Mouse (Mus musculus): ENCODE measurements around the gene Crip2. TPM values are rescaled to one million over a fixed set of nuclear protein-coding genes. Genes with fewer than 3 reads are reported as not detected.

Crip2 gene
- polyA plus RNA-seq, 1 experiment from 2014 or later, result 130 TPM

DNA sequence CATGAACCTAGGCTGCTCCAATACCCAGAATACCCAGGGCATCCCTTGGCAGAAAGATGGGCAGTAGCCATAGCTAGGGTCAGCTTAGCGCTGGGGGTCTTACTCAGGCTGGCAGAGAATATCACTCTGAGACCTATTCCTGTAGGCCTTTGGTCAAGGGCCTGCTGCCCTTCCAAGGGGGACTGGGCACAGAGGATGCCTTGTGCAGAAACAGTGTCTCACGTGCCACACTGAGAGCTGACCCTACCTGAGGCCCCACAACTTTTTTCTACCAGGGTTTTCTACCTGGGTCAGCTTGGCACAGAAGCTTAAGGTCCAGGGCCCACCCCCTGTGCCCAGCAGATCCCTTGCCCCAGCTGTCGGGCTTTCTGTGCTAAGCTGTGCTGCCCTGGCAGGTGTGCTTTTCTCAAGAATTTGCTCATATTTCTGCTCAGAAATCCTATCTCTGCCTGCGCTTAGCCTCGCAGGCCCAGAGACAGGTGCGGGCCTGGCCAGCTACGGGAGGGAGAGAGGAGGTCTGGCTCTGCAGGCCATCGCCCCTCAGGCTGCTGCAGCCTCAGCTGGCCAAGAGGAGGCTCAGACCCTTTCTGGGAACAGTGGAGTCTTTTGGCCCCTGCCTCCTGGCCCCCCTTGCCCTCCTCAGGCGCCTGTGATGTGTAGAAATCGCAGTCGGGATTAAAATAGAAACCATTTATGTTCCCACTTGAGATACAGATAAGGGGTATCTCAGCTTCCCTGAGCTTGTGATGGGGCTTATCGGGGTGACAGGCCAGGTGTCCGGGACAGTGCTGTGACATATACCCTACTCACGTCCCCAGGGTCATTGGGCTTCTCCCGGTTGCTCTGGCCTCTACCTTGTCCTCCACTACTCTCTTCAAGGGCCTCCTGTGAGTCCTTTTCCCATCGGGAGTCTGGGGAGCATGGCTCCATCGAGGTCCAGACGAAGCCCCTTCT is 2.5 kb upstream of the Crip2 start:
- Histone ChIP-seq H3K36me3 (ENCODE audit: control insufficient read depth, insufficient read depth, low read length) (peaks cover 41% of the 10 kb centered on the region), H3K9ac (ENCODE audit: low read depth, low read length) (no peak overlapping the region), H3K4me2 (ENCODE audit: low read depth, low read length) (no peak overlapping the region), H3K4me1 (ENCODE audit: control insufficient read depth, insufficient read depth, low read length) (peaks cover 48% of the 10 kb centered on the region), H3K4me3 (ENCODE audit: low read length) (no peak overlapping the region), H3K27me3 (replicated peaks; ENCODE audit: control insufficient read depth, insufficient read depth, low read length) (peaks cover 18% of the 10 kb centered on the region), H3K9me3 (ENCODE audit: control insufficient read depth, low read length) (no peaks in the 10 kb centered on the region), H3K27ac (ENCODE audit: low read length) (no peak overlapping the region)
- ATAC-seq, result no peak
- WGBS, result 87% methylated on average over 18 of the region's 18 CpGs

- WGBS, result 74% methylated on average over 6 of the region's 6 CpGs
- no peak overlapping the region for H3K27ac ChIP-seq (ENCODE audit: low read length)
- peaks cover 36% of the 10 kb centered on the region for H3K36me3 ChIP-seq (ENCODE audit: control insufficient read depth, insufficient read depth, low read length)
- ATAC-seq, result no peak
- H3K4me1 ChIP-seq (ENCODE audit: control insufficient read depth, insufficient read depth, low read length), result peaks cover 49% of the 10 kb centered on the region
- no peaks in the 10 kb centered on the region for H3K9me3 ChIP-seq (ENCODE audit: control insufficient read depth, low read length)
- no peak overlapping the region for H3K4me2 ChIP-seq (ENCODE audit: low read depth, low read length)
- H3K4me3 ChIP-seq (ENCODE audit: low read length), result no peak overlapping the region
- peaks cover 21% of the 10 kb centered on the region for H3K27me3 ChIP-seq (replicated peaks; ENCODE audit: control insufficient read depth, insufficient read depth, low read length)
- no peak overlapping the region for H3K9ac ChIP-seq (ENCODE audit: low read depth, low read length)
Measured at GRCm38 (mm10) chr12:113138291-113138690, 1.7 kb upstream of the Crip2 start.

GRCm38 (mm10) chr12:113138901-113139864 is 853 bp upstream of the Crip2 start:
- peaks cover 45% of the 10 kb centered on the region for H3K4me1 ChIP-seq (ENCODE audit: control insufficient read depth, insufficient read depth, low read length)
- WGBS, result 42% methylated on average over 11 of the region's 11 CpGs
- no peaks in the 10 kb centered on the region for H3K9me3 ChIP-seq (ENCODE audit: control insufficient read depth, low read length)
- H3K4me3 ChIP-seq (ENCODE audit: low read length), result peak overlapping the region; percentile 63
- peak overlapping the region; percentile 94 for H3K4me2 ChIP-seq (ENCODE audit: low read depth, low read length)
- H3K36me3 ChIP-seq (ENCODE audit: control insufficient read depth, insufficient read depth, low read length), result peaks cover 32% of the 10 kb centered on the region
- ATAC-seq, result no peak
- 0 out of 2 replicates have a peak overlapping the region, but pooled peaks have one; percentile 16 for H3K27ac ChIP-seq (ENCODE audit: low read length)
- H3K27me3 ChIP-seq (replicated peaks; ENCODE audit: control insufficient read depth, insufficient read depth, low read length), result peaks cover 21% of the 10 kb centered on the region
- 0 out of 2 replicates have a peak overlapping the region, but pooled peaks have one; percentile 66 for H3K9ac ChIP-seq (ENCODE audit: low read depth, low read length)

GRCm38 (mm10) chr12:113140616-113141411 is 778 bp downstream of the Crip2 start:
- 3% methylated on average over 49 of the region's 49 CpGs for WGBS
- ATAC-seq, result peak; percentile 7
- H3K4me1 ChIP-seq (ENCODE audit: control insufficient read depth, insufficient read depth, low read length), result peaks cover 46% of the 10 kb centered on the region

GRCm38 (mm10) chr12:113141531-113141973 is 1.5 kb downstream of the Crip2 start:
- peak overlapping the region; percentile 54 for H3K27ac ChIP-seq (ENCODE audit: low read length)
- peaks cover 52% of the 10 kb centered on the region for H3K4me1 ChIP-seq (ENCODE audit: control insufficient read depth, insufficient read depth, low read length)
- 45% methylated on average over 8 of the region's 8 CpGs for WGBS

More at GRCm38 (mm10) chr12:113140616-113141411, 778 bp downstream of the Crip2 start:
- Histone ChIP-seq H3K27ac (ENCODE audit: low read length) (peak overlapping the region; percentile 54), H3K36me3 (ENCODE audit: control insufficient read depth, insufficient read depth, low read length) (peaks cover 18% of the 10 kb centered on the region), H3K9me3 (ENCODE audit: control insufficient read depth, low read length) (no peaks in the 10 kb centered on the region), H3K4me2 (ENCODE audit: low read depth, low read length) (peak overlapping the region; percentile 94), H3K27me3 (replicated peaks; ENCODE audit: control insufficient read depth, insufficient read depth, low read length) (peaks cover 21% of the 10 kb centered on the region), H3K4me3 (ENCODE audit: low read length) (peak overlapping the region; percentile 63), H3K9ac (ENCODE audit: low read depth, low read length) (peak overlapping the region; percentile 66)

GRCm38 (mm10) chr12:113142021-113142975 is 2.3 kb downstream of the Crip2 start:
- Histone ChIP-seq H3K4me2 (ENCODE audit: low read depth, low read length) (peak overlapping the region; percentile 94), H3K36me3 (ENCODE audit: control insufficient read depth, insufficient read depth, low read length) (peaks cover 8% of the 10 kb centered on the region), H3K27me3 (replicated peaks; ENCODE audit: control insufficient read depth, insufficient read depth, low read length) (peaks cover 21% of the 10 kb centered on the region), H3K27ac (ENCODE audit: low read length) (peak overlapping the region; percentile 67), H3K4me3 (ENCODE audit: low read length) (peak overlapping the region; percentile 63), H3K4me1 (ENCODE audit: control insufficient read depth, insufficient read depth, low read length) (peaks cover 55% of the 10 kb centered on the region), H3K9ac (ENCODE audit: low read depth, low read length) (peak overlapping the region; percentile 66), H3K9me3 (ENCODE audit: control insufficient read depth, low read length) (no peaks in the 10 kb centered on the region)
- WGBS, result 17% methylated on average over 15 of the region's 15 CpGs
- ATAC-seq, result peak; percentile 16

More at GRCm38 (mm10) chr12:113141531-113141973, 1.5 kb downstream of the Crip2 start:
- H3K9ac ChIP-seq (ENCODE audit: low read depth, low read length), result peak overlapping the region; percentile 66; the same call in 1 of the 2 replicates
- peaks cover 21% of the 10 kb centered on the region for H3K27me3 ChIP-seq (replicated peaks; ENCODE audit: control insufficient read depth, insufficient read depth, low read length)
- no peak for ATAC-seq
- H3K4me3 ChIP-seq (ENCODE audit: low read length), result peak overlapping the region; percentile 63
- H3K9me3 ChIP-seq (ENCODE audit: control insufficient read depth, low read length), result no peaks in the 10 kb centered on the region
- H3K36me3 ChIP-seq (ENCODE audit: control insufficient read depth, insufficient read depth, low read length), result peaks cover 12% of the 10 kb centered on the region
- peak overlapping the region; percentile 94 for H3K4me2 ChIP-seq (ENCODE audit: low read depth, low read length)

- Histone ChIP-seq H3K9ac (ENCODE audit: low read depth, low read length) (peak overlapping the region; percentile 23; the same call in 1 of the 2 replicates), H3K4me3 (ENCODE audit: low read length) (peak overlapping the region; percentile 63), H3K36me3 (ENCODE audit: control insufficient read depth, insufficient read depth, low read length) (no peaks in the 10 kb centered on the region; the same call in 1 of the 2 replicates), H3K4me1 (ENCODE audit: control insufficient read depth, insufficient read depth, low read length) (peaks cover 57% of the 10 kb centered on the region), H3K27me3 (replicated peaks; ENCODE audit: control insufficient read depth, insufficient read depth, low read length) (peaks cover 21% of the 10 kb centered on the region), H3K27ac (ENCODE audit: low read length) (no peak overlapping the region), H3K9me3 (ENCODE audit: control insufficient read depth, low read length) (no peaks in the 10 kb centered on the region), H3K4me2 (ENCODE audit: low read depth, low read length) (peak overlapping the region; percentile 45)
- WGBS, result 47% methylated on average over 7 of the region's 7 CpGs
- ATAC-seq, result no peak
Measured at GRCm38 (mm10) chr12:113143164-113143563, 3.1 kb downstream of the Crip2 start.
